Mouse (Mus musculus): ENCODE results near the gene Dhx57. TPM values are rescaled to one million over a fixed set of nuclear protein-coding genes. Genes with fewer than 3 reads are reported as not detected.
"Not testable (repeated sequence)": the region's sequence is repeated elsewhere in the genome, so short reads cannot be mapped to it uniquely, and the experiment has no call there.

Gene Dhx57
- 10 to 100 TPM; 34.3 to 37.8 TPM for total RNA-seq (2021)
- long read RNA-seq, experiment 1, full-length matches to known transcripts: 11 of 31 reads
- long read RNA-seq, experiment 1, partial matches to known transcripts: 9 of 31 reads
- long read RNA-seq, experiment 1, other reads (novel, unspliced or antisense): 11 of 31 reads
- long read RNA-seq, experiment 2, full-length matches to known transcripts: 9 of 20 reads
- long read RNA-seq, experiment 2, partial matches to known transcripts: 9 of 20 reads
- long read RNA-seq, experiment 2, other reads (novel, unspliced or antisense): 2 of 20 reads

- DNase-seq (ENCODE audit: low spot score in 2 of 2): peak; percentile 98
Measured at GRCm38 (mm10) chr17:80290074-80290657, at the start of gene Dhx57, which contains the start of gene Morn2. Dhx57 (minus strand) TSS chr17:80290476. Morn2 (plus strand) TSS chr17:80290203.

- no peak for DNase-seq (ENCODE audit: low spot score in 2 of 2)
Measured at GRCm38 (mm10) chr17:80332386-80332785, 42.1 kb upstream of the Dhx57 start.

DNA sequence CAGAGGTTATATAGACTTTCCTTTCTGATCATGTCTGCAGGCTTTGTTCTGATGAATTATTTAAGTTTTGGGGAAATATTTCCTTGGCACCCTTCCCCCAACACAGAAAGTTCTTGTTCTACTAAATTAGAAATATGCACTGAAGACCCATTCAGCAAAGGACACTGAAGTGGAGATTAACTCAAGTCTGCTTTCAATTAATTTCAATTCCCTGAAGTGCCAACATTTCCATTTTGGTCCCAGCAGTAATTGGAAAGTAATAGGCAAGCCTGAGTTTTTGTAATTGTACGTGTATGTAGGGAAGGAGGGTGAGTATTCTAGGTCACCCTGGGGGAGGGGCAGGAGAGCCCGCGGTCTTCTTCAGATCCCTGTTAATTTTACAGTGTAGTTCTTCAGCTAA lies 36.2 kb upstream of the Dhx57 start:
- DNase-seq (ENCODE audit: low spot score in 2 of 2): no peak

DNA sequence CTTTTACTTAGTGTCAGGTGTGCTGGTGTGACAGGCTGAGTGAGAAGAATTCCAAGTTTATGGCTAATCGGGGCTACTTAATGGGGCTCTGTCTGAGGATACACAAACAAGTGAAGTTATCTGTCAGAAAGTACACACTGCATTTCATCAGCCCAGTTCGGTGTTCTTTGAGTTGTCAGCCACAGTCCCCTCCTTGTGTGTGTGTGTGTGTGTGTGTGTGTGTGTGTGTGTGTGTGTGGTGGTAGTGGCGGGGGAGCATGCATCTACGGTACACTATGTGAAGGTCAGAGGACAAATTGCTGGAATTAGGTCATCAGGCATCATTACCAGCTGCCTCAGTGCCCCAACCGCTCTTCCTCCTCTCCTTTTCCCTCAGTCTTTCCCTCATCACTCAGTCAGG lies 35.2 kb upstream of the Dhx57 start:
- DNase-seq (ENCODE audit: low spot score in 2 of 2): no peak

GRCm38 (mm10) chr17:80324521-80324920 lies 34.2 kb upstream of the Dhx57 start:
- no peak for DNase-seq (ENCODE audit: low spot score in 2 of 2)

- no peak for DNase-seq (ENCODE audit: low spot score in 2 of 2)
Measured at GRCm38 (mm10) chr17:80323658-80324057, 33.4 kb upstream of the Dhx57 start.

DNA sequence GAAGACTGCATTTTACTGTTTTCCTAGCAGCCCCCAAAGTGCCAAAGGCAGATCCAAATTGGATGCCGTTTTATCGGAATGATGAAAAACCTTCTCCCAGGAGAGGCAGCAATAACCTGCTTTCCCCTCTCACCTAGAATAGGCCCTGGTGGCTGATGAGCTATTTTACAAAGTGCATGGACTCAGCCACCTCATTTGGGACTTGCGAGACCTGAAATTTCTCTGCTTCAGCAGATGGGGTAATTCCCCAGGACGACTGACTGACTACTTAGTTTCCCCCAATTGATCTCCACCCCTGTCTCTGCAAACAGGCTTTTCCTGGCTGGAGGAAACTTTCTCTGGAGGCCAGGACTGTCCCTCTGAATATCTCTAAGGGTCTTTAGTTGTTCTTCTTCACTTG lies 32.7 kb upstream of the Dhx57 start:
- DNase-seq (ENCODE audit: low spot score in 2 of 2): no peak

GRCm38 (mm10) chr17:80322228-80322627 lies 32.0 kb upstream of the Dhx57 start:
- DNase-seq (ENCODE audit: low spot score in 2 of 2): no peak

GRCm38 (mm10) chr17:80312405-80312804 lies 22.1 kb upstream of the Dhx57 start:
- no peak for DNase-seq (ENCODE audit: low spot score in 2 of 2)

- DNase-seq (ENCODE audit: low spot score in 2 of 2): no peak
Measured at GRCm38 (mm10) chr17:80311761-80312160, 21.5 kb upstream of the Dhx57 start.

- DNase-seq (ENCODE audit: low spot score in 2 of 2): no peak
Measured at GRCm38 (mm10) chr17:80307251-80307650, 17.0 kb upstream of the Dhx57 start, which contains the start of gene Arhgef33. Arhgef33 (plus strand) TSS chr17:80307407.

GRCm38 (mm10) chr17:80298844-80299243 lies 8.6 kb upstream of the Dhx57 start:
- no peak for DNase-seq (ENCODE audit: low spot score in 2 of 2)

DNA sequence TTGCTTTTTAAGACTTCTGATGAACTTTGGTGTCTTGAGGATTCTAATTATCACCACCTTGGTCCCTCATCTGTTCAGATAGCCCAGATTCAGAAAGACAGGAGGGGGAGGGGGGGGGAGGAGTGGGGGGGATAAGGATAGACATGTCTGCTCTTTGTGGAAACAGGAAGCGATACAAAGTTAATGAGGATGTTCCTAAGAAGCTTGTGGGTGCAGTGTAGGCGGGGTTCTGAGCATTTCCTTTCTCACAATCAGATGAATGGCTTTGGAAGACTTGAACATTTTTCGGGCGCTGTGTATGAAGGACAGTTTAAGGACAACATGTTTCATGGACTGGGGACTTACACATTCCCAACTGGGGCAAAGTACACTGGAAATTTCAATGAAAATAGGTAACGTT lies 5.0 kb upstream of the Dhx57 start:
- no peak for DNase-seq (ENCODE audit: low spot score in 2 of 2)

DNA sequence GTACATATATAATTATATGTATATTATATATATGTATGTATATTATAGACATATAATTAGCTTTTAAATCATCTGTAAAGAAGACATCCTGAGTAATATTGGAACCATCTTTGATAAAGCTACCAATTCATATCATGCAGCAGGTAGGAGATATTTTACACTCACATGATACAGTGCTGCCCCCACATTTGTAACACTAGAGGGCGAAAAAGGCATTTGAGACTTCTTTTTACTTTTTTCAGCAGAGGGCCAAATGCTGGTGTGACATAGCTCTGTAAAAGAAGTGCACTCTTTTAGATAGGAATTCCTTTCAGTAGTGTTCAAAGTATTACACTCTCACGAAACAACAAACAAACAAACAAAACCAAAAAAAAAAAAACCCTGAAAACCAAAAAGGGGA lies 872 bp upstream of the Dhx57 start:
- DNase-seq (ENCODE audit: low spot score in 2 of 2): peak; percentile 20 to 22

DNA sequence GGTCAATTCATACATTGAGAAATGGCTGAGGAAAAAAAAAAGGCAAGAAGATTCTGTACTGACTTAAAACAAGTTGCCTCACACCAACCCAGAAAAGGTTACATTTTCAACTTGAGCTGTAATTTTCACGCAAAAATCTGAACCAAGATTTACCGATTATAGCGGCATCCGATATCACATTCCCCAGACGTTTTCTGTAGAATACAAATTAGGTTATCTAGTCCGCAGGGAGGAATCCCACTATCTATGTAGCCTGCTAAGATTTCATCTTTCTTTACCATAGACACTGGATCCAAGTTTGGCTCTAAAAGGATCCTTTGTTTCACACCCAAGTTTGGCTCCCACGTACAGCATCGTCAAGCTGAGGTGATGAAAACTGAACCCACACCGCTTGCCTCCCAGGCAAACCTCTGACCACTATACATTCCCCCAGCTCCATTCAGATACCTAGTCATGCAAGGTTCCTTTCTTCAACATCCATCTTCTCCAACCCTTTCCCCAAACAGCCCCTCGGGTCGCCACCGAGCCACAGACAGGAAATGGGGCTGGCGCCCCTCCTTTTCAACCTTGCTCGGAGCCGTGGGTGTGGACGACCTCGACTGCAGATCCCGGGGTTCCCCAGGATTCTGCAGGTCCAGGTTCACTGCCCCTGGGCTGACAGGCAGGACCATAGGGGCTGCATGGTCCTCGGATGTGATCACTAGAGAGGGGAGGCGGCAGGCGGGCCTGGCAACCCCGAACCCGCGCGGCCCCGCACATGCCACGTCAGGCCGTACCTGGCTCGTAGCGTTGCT lies 799 bp downstream of the Dhx57 start:
- no peak for DNase-seq (ENCODE audit: low spot score in 2 of 2)

GRCm38 (mm10) chr17:80288012-80288411 lies 2.3 kb downstream of the Dhx57 start:
- no peak for DNase-seq (ENCODE audit: low spot score in 2 of 2)

GRCm38 (mm10) chr17:80284446-80284845 lies 5.8 kb downstream of the Dhx57 start:
- DNase-seq (ENCODE audit: low spot score in 2 of 2): no peak

- no peak for DNase-seq (ENCODE audit: low spot score in 2 of 2)
Measured at GRCm38 (mm10) chr17:80279340-80280070, 10.8 kb downstream of the Dhx57 start.

DNA sequence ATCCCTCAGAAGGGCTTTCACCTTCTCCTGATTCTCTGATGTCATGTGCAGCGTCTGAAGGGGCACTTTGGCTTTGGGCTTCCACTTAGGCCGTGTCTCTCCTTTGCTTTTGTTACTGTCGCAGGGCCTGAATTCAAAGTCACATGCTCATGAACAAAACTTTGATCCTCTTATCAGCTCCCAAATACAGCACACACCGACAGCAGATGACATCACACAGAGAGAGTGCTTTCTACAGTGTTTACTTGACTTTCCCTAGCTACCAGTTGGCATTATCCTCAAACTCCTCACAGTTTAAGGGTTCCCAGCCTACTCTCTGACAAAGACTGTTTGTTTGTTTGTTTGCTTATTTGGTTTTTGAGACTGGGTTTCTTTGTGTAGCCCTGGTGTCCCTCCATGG lies 12.0 kb downstream of the Dhx57 start:
- no peak for DNase-seq (ENCODE audit: low spot score in 2 of 2)

- DNase-seq (ENCODE audit: low spot score in 2 of 2): not testable (repeated sequence)
Measured at GRCm38 (mm10) chr17:80270622-80271021, 19.7 kb downstream of the Dhx57 start.

DNA sequence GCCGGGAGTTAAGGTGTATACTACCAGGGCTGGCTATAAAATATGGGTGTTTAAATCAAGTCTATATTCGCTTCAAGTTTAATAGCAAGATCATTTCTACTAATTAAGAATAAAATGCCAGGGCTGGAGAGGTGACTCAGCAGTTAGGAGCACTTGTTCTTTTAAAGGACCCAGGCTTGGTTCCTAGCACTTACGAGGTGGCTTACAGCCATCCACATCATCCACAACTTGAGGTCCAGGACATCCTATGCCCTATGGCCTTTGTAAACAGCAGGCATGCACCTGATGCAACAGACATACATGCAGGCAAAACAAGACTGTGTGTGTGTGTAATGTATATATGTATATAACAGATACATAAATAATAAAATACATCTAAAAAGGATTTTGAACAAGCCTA lies 22.1 kb downstream of the Dhx57 start:
- no peak for DNase-seq (ENCODE audit: low spot score in 2 of 2)

All from left cerebral cortex, adult 18-20 months (tissue).